Mouse (Mus musculus): ENCODE measurements around the gene Tmed10. TPM values are rescaled to one million over a fixed set of nuclear protein-coding genes. Genes with fewer than 3 reads are reported as not detected.

Gene Tmed10
- polyA plus RNA-seq, 1 experiment from 2014 or later, result 357 TPM

GRCm38 (mm10) chr12:85296915-85297314 is 77.7 kb downstream of the Tmed10 start:
- DNase-seq (ENCODE audit: low spot score) (no peak), ATAC-seq (replicated peaks; ENCODE audit: low FRiP score, low read depth) (no peak)
- Histone ChIP-seq H3K27ac (no peak overlapping the region), H3K4me3 (replicated peaks; ENCODE audit: low read depth, low read length) (no peak overlapping the region), H3K4me2 (ENCODE audit: low read length) (no peak overlapping the region), H3K4me1 (replicated peaks; ENCODE audit: insufficient read depth, low read length) (peaks cover 16% of the 10 kb centered on the region), H3K9ac (ENCODE audit: low read depth, low read length) (no peak overlapping the region), H3K9me3 (replicated peaks; ENCODE audit: low read length) (peaks cover 7% of the 10 kb centered on the region; the same call in 1 of the 2 replicates), H3K27me3 (ENCODE audit: insufficient read depth, low read length) (no peaks in the 10 kb centered on the region), H3K36me3 (ENCODE audit: insufficient read depth, low read length) (peaks cover 19% of the 10 kb centered on the region)
- 69% methylated on average over 5 of the region's 5 CpGs for WGBS
- no peak for TF ChIP-seq CTCF (IDR thresholded peaks at IDR 0.05; ENCODE audit: low read depth)

- H3K9ac ChIP-seq (ENCODE audit: low read depth, low read length), result no peak overlapping the region
- H3K9me3 ChIP-seq (replicated peaks; ENCODE audit: low read length), result peaks cover 7% of the 10 kb centered on the region; the same call in 1 of the 2 replicates
- peaks cover 16% of the 10 kb centered on the region for H3K4me1 ChIP-seq (replicated peaks; ENCODE audit: insufficient read depth, low read length)
- no peaks in the 10 kb centered on the region for H3K27me3 ChIP-seq (ENCODE audit: insufficient read depth, low read length)
- no peak for DNase-seq (ENCODE audit: low spot score)
- H3K36me3 ChIP-seq (ENCODE audit: insufficient read depth, low read length), result peaks cover 5% of the 10 kb centered on the region; the same call in 1 of the 2 replicates
- ATAC-seq (replicated peaks; ENCODE audit: low FRiP score, low read depth), result no peak
- no peak overlapping the region for H3K4me2 ChIP-seq (ENCODE audit: low read length)
- no peak overlapping the region for H3K27ac ChIP-seq
- no peak overlapping the region for H3K4me3 ChIP-seq (replicated peaks; ENCODE audit: low read depth, low read length)
- 83% methylated on average over 2 of the region's 2 CpGs for WGBS
- TF ChIP-seq CTCF (IDR thresholded peaks at IDR 0.05; ENCODE audit: low read depth), result no peak
These were observed 79.1 kb downstream of the Tmed10 start for GRCm38 (mm10) chr12:85295506-85295905.

GRCm38 (mm10) chr12:85292906-85293305 is 81.7 kb downstream of the Tmed10 start:
- ATAC-seq (replicated peaks; ENCODE audit: low FRiP score, low read depth) (no peak), DNase-seq (ENCODE audit: low spot score) (no peak)
- TF ChIP-seq CTCF (IDR thresholded peaks at IDR 0.05; ENCODE audit: low read depth), result peak; percentile 23

GRCm38 (mm10) chr12:85292288-85292687 is 82.4 kb downstream of the Tmed10 start:
- no peak for ATAC-seq (replicated peaks; ENCODE audit: low FRiP score, low read depth)
- WGBS, result 77% methylated on average over 6 of the region's 6 CpGs
- no peak for TF ChIP-seq CTCF (IDR thresholded peaks at IDR 0.05; ENCODE audit: low read depth)
- peaks cover 7% of the 10 kb centered on the region; the same call in 1 of the 2 replicates for H3K9me3 ChIP-seq (replicated peaks; ENCODE audit: low read length)
- no peak overlapping the region for H3K4me2 ChIP-seq (ENCODE audit: low read length)
- H3K27me3 ChIP-seq (ENCODE audit: insufficient read depth, low read length), result no peaks in the 10 kb centered on the region
- H3K4me3 ChIP-seq (replicated peaks; ENCODE audit: low read depth, low read length), result no peak overlapping the region
- H3K36me3 ChIP-seq (ENCODE audit: insufficient read depth, low read length), result no peaks in the 10 kb centered on the region
- H3K4me1 ChIP-seq (replicated peaks; ENCODE audit: insufficient read depth, low read length), result peaks cover 19% of the 10 kb centered on the region
- H3K9ac ChIP-seq (ENCODE audit: low read depth, low read length), result no peak overlapping the region
- no peak for DNase-seq (ENCODE audit: low spot score)
- H3K27ac ChIP-seq, result 0 out of 2 replicates have a peak overlapping the region, but pooled peaks have one; percentile 39

More at GRCm38 (mm10) chr12:85292906-85293305, 81.7 kb downstream of the Tmed10 start:
- Histone ChIP-seq H3K9me3 (replicated peaks; ENCODE audit: low read length) (peaks cover 7% of the 10 kb centered on the region; the same call in 1 of the 2 replicates), H3K36me3 (ENCODE audit: insufficient read depth, low read length) (no peaks in the 10 kb centered on the region), H3K27me3 (ENCODE audit: insufficient read depth, low read length) (no peaks in the 10 kb centered on the region), H3K4me2 (ENCODE audit: low read length) (no peak overlapping the region), H3K9ac (ENCODE audit: low read depth, low read length) (no peak overlapping the region), H3K4me1 (replicated peaks; ENCODE audit: insufficient read depth, low read length) (peaks cover 17% of the 10 kb centered on the region), H3K4me3 (replicated peaks; ENCODE audit: low read depth, low read length) (no peak overlapping the region), H3K27ac (no peak overlapping the region)

- Histone ChIP-seq H3K4me3 (replicated peaks; ENCODE audit: low read depth, low read length) (no peak overlapping the region), H3K27me3 (ENCODE audit: insufficient read depth, low read length) (no peaks in the 10 kb centered on the region), H3K9ac (ENCODE audit: low read depth, low read length) (no peak overlapping the region), H3K27ac (peak overlapping the region; percentile 39; the same call in 1 of the 2 replicates), H3K36me3 (ENCODE audit: insufficient read depth, low read length) (no peaks in the 10 kb centered on the region), H3K9me3 (replicated peaks; ENCODE audit: low read length) (peaks cover 7% of the 10 kb centered on the region; the same call in 1 of the 2 replicates), H3K4me1 (replicated peaks; ENCODE audit: insufficient read depth, low read length) (peaks cover 16% of the 10 kb centered on the region; the same call in 1 of the 2 replicates), H3K4me2 (ENCODE audit: low read length) (no peak overlapping the region)
- no peak for DNase-seq (ENCODE audit: low spot score)
- no peak for TF ChIP-seq CTCF (IDR thresholded peaks at IDR 0.05; ENCODE audit: low read depth)
- ATAC-seq (replicated peaks; ENCODE audit: low FRiP score, low read depth), result no peak
These were observed 83.1 kb downstream of the Tmed10 start for GRCm38 (mm10) chr12:85291541-85291940.

GRCm38 (mm10) chr12:85290633-85291032 is 84.0 kb downstream of the Tmed10 start:
- DNase-seq (ENCODE audit: low spot score) (no peak), ATAC-seq (replicated peaks; ENCODE audit: low FRiP score, low read depth) (no peak)
- H3K4me1 ChIP-seq (replicated peaks; ENCODE audit: insufficient read depth, low read length), result peaks cover 15% of the 10 kb centered on the region; the same call in 1 of the 2 replicates
- no peaks in the 10 kb centered on the region for H3K27me3 ChIP-seq (ENCODE audit: insufficient read depth, low read length)
- peak overlapping the region; percentile 37; the same call in 1 of the 2 replicates for H3K9ac ChIP-seq (ENCODE audit: low read depth, low read length)
- H3K4me2 ChIP-seq (ENCODE audit: low read length), result peak overlapping the region; percentile 86
- no peaks in the 10 kb centered on the region for H3K36me3 ChIP-seq (ENCODE audit: insufficient read depth, low read length)
- H3K4me3 ChIP-seq (replicated peaks; ENCODE audit: low read depth, low read length), result peak overlapping the region; percentile 13; the same call in 1 of the 2 replicates
- H3K9me3 ChIP-seq (replicated peaks; ENCODE audit: low read length), result peaks cover 7% of the 10 kb centered on the region; the same call in 1 of the 2 replicates
- 48% methylated on average over 10 of the region's 10 CpGs for WGBS
- TF ChIP-seq CTCF (IDR thresholded peaks at IDR 0.05; ENCODE audit: low read depth), result no peak
- H3K27ac ChIP-seq, result 0 out of 2 replicates have a peak overlapping the region, but pooled peaks have one; percentile 74

Other genes starting within 250 kb of the Tmed10 start
- 0.87 and 1.1 TPM in 2 replicates for gene Rps6kl1, start 223.6 kb downstream of the Tmed10 start, polyA plus RNA-seq (2015; fragmentation: Nextera tagmentation; extraction: Ambion mirVana)
- 5.6 and 6.1 TPM in 2 replicates for gene Pgf, start 197.1 kb downstream of the Tmed10 start, polyA plus RNA-seq (2015; fragmentation: Nextera tagmentation; extraction: Ambion mirVana)
- gene Eif2b2, start 155.4 kb downstream of the Tmed10 start, polyA plus RNA-seq (2015; fragmentation: Nextera tagmentation; extraction: Ambion mirVana), result 76.0 and 82.0 TPM in 2 replicates
- gene Mlh3, start 104.2 kb downstream of the Tmed10 start, polyA plus RNA-seq (2015; fragmentation: Nextera tagmentation; extraction: Ambion mirVana), result 7.1 and 7.3 TPM in 2 replicates
- gene Acyp1, start 86.4 kb downstream of the Tmed10 start, polyA plus RNA-seq (2015; fragmentation: Nextera tagmentation; extraction: Ambion mirVana), result 79.6 and 87.7 TPM in 2 replicates
- 3.5 TPM in 2 replicates for gene Zc2hc1c, start 86.3 kb downstream of the Tmed10 start, polyA plus RNA-seq (2015; fragmentation: Nextera tagmentation; extraction: Ambion mirVana)
- gene Nek9, start 35.5 kb downstream of the Tmed10 start, polyA plus RNA-seq (2015; fragmentation: Nextera tagmentation; extraction: Ambion mirVana), result 15.5 and 16.4 TPM in 2 replicates
- 3.5 and 3.9 TPM in 2 replicates for gene Fos, start 99.0 kb upstream of the Tmed10 start, polyA plus RNA-seq (2015; fragmentation: Nextera tagmentation; extraction: Ambion mirVana)
- 0.47 and 0.70 TPM in 2 replicates for gene Jdp2, start 224.2 kb upstream of the Tmed10 start, polyA plus RNA-seq (2015; fragmentation: Nextera tagmentation; extraction: Ambion mirVana)

Data from kidney, postnatal 0 days (tissue).